ENCODE assay signal across 9 mouse cellular contexts in the genomic region with DNA sequence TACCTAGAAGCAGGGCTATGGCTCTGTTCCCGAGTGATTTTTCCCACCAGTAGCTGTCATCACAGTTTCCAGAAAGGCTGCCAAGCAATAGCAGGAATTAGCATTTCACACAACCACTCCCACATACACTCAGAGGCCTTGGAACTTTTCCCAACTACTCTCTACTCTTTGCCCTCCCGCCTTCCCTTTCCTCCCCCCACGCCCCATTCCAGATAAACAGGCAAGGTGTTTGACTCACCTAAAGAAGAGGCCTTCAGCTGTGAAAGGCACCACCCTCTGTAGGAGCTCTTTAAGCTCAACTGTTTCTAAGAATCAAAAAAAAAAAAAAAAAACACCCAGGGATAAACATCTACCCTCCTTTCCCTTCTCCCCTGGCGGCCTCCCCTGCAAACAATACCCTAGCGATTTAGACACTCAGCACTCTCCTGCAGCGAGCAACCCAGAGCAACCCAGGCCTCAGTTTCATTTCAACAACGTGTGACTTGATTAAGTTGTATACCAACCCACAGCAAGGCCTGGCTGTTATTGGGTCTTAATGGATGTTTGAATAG. TPM values are rescaled to one million over a fixed set of nuclear protein-coding genes. Genes with fewer than 3 reads are reported as not detected.
DNase-seq lines count a peak whose midpoint lies in the region; TF ChIP-seq lines count a peak whose summit lies in the region.
"Had no signal": no experiment of that assay in that cellular context is flagged by ENCODE, and none has a peak within 500 bp of the region (broad histone marks: within the 10 kb centered on the region; RNA-seq: fewer than 3 reads in every experiment).

No protein-coding gene starts in this region.

- TF ChIP-seq EP300 in heart, adult 2 months (IDR thresholded peaks at IDR 0.05; ENCODE audit: insufficient read depth, low read depth, low read length) = peak; percentile 78

- TF ChIP-seq POLR2A in heart, adult 2 months (IDR thresholded peaks at IDR 0.05; ENCODE audit: insufficient read depth, low read depth, low read length) = no peak

- H3K36me3 ChIP-seq in ES-E14 (ENCODE audit: control insufficient read depth, insufficient read depth, low read length, poor library complexity, severe bottlenecking) = no peaks in the 10 kb centered on the region
- H3K36me3 ChIP-seq in heart, adult 2 months (ENCODE audit: control insufficient read depth, insufficient read depth, low read length) = no peaks in the 10 kb centered on the region

- no peaks in the 10 kb centered on the region for H3K9me3 ChIP-seq in ES-E14 (ENCODE audit: control insufficient read depth, insufficient read depth, low read depth, low read length)

- peak overlapping the region; percentile 21; the same call in 1 of the 2 replicates for H3K9ac ChIP-seq in ES-E14 (ENCODE audit: insufficient read depth, low read depth, low read length, poor library complexity, severe bottlenecking)
- no peak overlapping the region for H3K9ac ChIP-seq in heart, adult 2 months (ENCODE audit: low read depth, low read length)

- TF ChIP-seq CTCF in gastrocnemius, adult 2 months (IDR thresholded peaks at IDR 0.05) = no peak
- TF ChIP-seq CTCF in heart, adult 2 months (IDR thresholded peaks at IDR 0.05) = peak; percentile 25

- no peak overlapping the region for H3K4me3 ChIP-seq in gastrocnemius, adult 2 months
- no peak overlapping the region for H3K4me3 ChIP-seq in ES-E14 (ENCODE audit: insufficient read depth in 1 of 2, low read depth in 1 of 2, low read length in 2 of 2, poor library complexity in 1 of 2, severe bottlenecking in 1 of 2)
- H3K4me3 ChIP-seq in heart, adult 2 months = no peak overlapping the region

- H3K79me2 ChIP-seq in heart, adult 2 months (replicated peaks; ENCODE audit: control insufficient read depth, insufficient read depth, low read length) = no peaks in the 10 kb centered on the region

- intact Hi-C loops in gastrocnemius, adult 2 months (cut with DNase I) = no loop called here
- intact Hi-C loops in heart, adult 2 months (cut with DNase I) = no loop called here

- H3K4me1 ChIP-seq in ES-E14 (ENCODE audit: control insufficient read depth in 2 of 2, insufficient read depth in 2 of 2, low read length in 2 of 2, poor library complexity in 1 of 2) = peaks cover 6 to 19% of the 10 kb centered on the region in 2 experiments; a peak in 3 of 4 replicates
- H3K4me1 ChIP-seq in heart, adult 2 months (ENCODE audit: control insufficient read depth, insufficient read depth, low read length) = peaks cover 13% of the 10 kb centered on the region

- H3K27ac ChIP-seq in gastrocnemius, adult 2 months = peak overlapping the region; percentile 80
- peak overlapping the region; percentile 54; the same call in 1 of the 2 replicates for H3K27ac ChIP-seq in ES-E14 (ENCODE audit: insufficient read depth, low read depth, low read length, poor library complexity, severe bottlenecking)
- peak overlapping the region; percentile 75 for H3K27ac ChIP-seq in heart, adult 2 months

- peak; percentile 52 for DNase-seq in gastrocnemius, adult 2 months
- DNase-seq in gastrocnemius, postnatal 10 days = no peak
- DNase-seq in ES-E14 (ENCODE audit: low read depth, low spot score) = no peak
- DNase-seq in heart, adult 2 months = peak; percentile 55 to 84
- peak; percentile 69 to 82 for DNase-seq in kidney, postnatal 25 days
- no peak for DNase-seq in spleen, postnatal 36 days (ENCODE audit: low spot score in 2 of 2)
- no peak for DNase-seq in urinary bladder, postnatal 4 days (ENCODE audit: low spot score in 2 of 2)
- DNase-seq in frontal cortex, postnatal 10 days (ENCODE audit: low spot score in 2 of 2) = no peak

- WGBS in heart, adult 2 months = 8% methylated on average over 7 of the region's 7 CpGs

- H3K27me3 ChIP-seq in heart, adult 2 months (ENCODE audit: control insufficient read depth, insufficient read depth, low read length) = no peaks in the 10 kb centered on the region
- H3K27me3 ChIP-seq: Patski had no signal

- in situ Hi-C loops in ES-E14 (cut with MboI; ENCODE audit: low sequenced_read_pairs in 2 of 2, unreplicated experiment in 2 of 2) = no loop called here

TF ChIP-seq in ES-E14, 5 proteins besides CTCF, POLR2A, EP300 and RAD21:
- TF ChIP-seq HCFC1 (IDR thresholded peaks at IDR 0.05; ENCODE audit: borderline replicate concordance, insufficient read depth, low read length) (no peak), CHD2 (IDR thresholded peaks at IDR 0.05; ENCODE audit: low read depth, low read length) (no peak), ZNF384 (IDR thresholded peaks at IDR 0.05; ENCODE audit: low read depth, low read length) (peak; percentile 70)

RNA-seq across cellular contexts. Expression of a gene that starts 13.2 kb away (rescaled TPM):
- total RNA-seq in gastrocnemius, adult 2 months (2021) = 10 to 100 TPM; 34.1 to 50.7 TPM
- total RNA-seq in gastrocnemius, postnatal 10 days (2021) = 10 to 100 TPM; 28.5 to 33.8 TPM
- 53.8 and 76.8 TPM in 2 replicates for total RNA-seq in ES-E14 (2012; rRNA removed)
- 10 to 100 TPM; 48.9 to 62.5 TPM for total RNA-seq in heart, adult 2 months (2021)
- polyA plus RNA-seq in heart, adult 2 months (2012; rRNA removed) = 33.7 and 51.4 TPM in 2 replicates

RNA-seq across cellular contexts. Expression of a gene that starts 21.9 kb away (rescaled TPM):
- 10 to 100 TPM; 57.6 to 77.2 TPM for total RNA-seq in gastrocnemius, adult 2 months (2021)
- 10 to 100 TPM; 52.1 to 57.5 TPM for total RNA-seq in gastrocnemius, postnatal 10 days (2021)
- total RNA-seq in ES-E14 (2012; rRNA removed) = 86.1 and 107 TPM in 2 replicates
- 10 to 100 TPM; 77.7 to 80.1 TPM for total RNA-seq in heart, adult 2 months (2021)
- 24.1 and 38.2 TPM in 2 replicates for polyA plus RNA-seq in heart, adult 2 months (2012; rRNA removed)

RNA-seq across cellular contexts. Expression of a gene that starts 49.6 kb away (rescaled TPM):
- total RNA-seq in gastrocnemius, adult 2 months (2021) = under 1 TPM in 1 of 2 experiments, not detected in 1; 0.03 TPM
- total RNA-seq in gastrocnemius, postnatal 10 days (2021) = under 1 TPM; 0.07 to 0.09 TPM
- total RNA-seq in ES-E14 (2012; rRNA removed) = 0.31 and 0.53 TPM in 2 replicates
- under 1 TPM; 0.05 to 0.08 TPM for total RNA-seq in heart, adult 2 months (2021)
- polyA plus RNA-seq in heart, adult 2 months (2012; rRNA removed) = 0.03 TPM in 1 of 2 replicates, not detected in the other

Comparison
In these comparisons a context has a peak if more than half of its experiments do, and no peak if none do; other contexts are left out.
1. DNase-seq: peak in gastrocnemius, adult 2 months (single experiment), heart, adult 2 months (2 of 2) and kidney, postnatal 25 days (2 of 2); none in gastrocnemius, postnatal 10 days (single experiment), ES-E14 (single experiment), spleen, postnatal 36 days (0 of 2), urinary bladder, postnatal 4 days (0 of 2) and frontal cortex, postnatal 10 days (0 of 2).
2. Peak in every context shown above with its lines, with median percentiles within 50 percentile points of each other: H3K27ac ChIP-seq.